Mouse (Mus musculus) kidney, adult 2 months (tissue): ENCODE results near the gene Marveld3. TPM values are rescaled to one million over a fixed set of nuclear protein-coding genes. Genes with fewer than 3 reads are reported as not detected.

Experiments
- DNase-seq: peaks from one replicate; pipeline ENCODE4 v3.0.0; 2021
- H3K27ac ChIP-seq: fragments of 200-500 bp; 2 replicates; pipeline ENCODE4 v1.5.1; 2012; ENCODE audit warnings: low read depth, low read length, control low read depth, inconsistent platforms; ENCODE audit not compliant: insufficient read depth
- H3K27me3 ChIP-seq: fragments of 200-500 bp; replicated peaks from 2 replicates; pipeline ENCODE4 v1.6.1; 2012; ENCODE audit warnings: mild to moderate bottlenecking, moderate library complexity, low read length, inconsistent platforms; ENCODE audit not compliant: control insufficient read depth, insufficient read depth
- H3K36me3 ChIP-seq: fragments of 200-500 bp; 2 replicates; pipeline ENCODE4 v1.6.1; 2012; ENCODE audit warnings: mild to moderate bottlenecking, moderate library complexity, low read length, inconsistent platforms; ENCODE audit not compliant: control insufficient read depth, insufficient read depth
- H3K4me1 ChIP-seq: fragments of 200-500 bp; 2 replicates; pipeline ENCODE4 v1.6.1; 2011; ENCODE audit warnings: low read length; ENCODE audit not compliant: control insufficient read depth, insufficient read depth
- H3K4me3 ChIP-seq: fragments of 200-500 bp; 2 replicates; pipeline ENCODE4 v1.5.1; 2011; ENCODE audit warnings: mild to moderate bottlenecking, low read depth, low read length, control low read depth; ENCODE audit not compliant: insufficient read depth
- CTCF ChIP-seq: fragments of 200-500 bp; conservative IDR thresholded peaks from 2 replicates; pipeline ENCODE4 v1.5.1; 2011; ENCODE audit warnings: low read depth, mild to moderate bottlenecking, control low read depth, low read length, moderate library complexity, mixed read lengths; ENCODE audit not compliant: insufficient read depth, insufficient read length
- POLR2A ChIP-seq: fragments of 200-500 bp; IDR thresholded peaks from one replicate; pipeline ENCODE4 v1.6.1; 2011; ENCODE audit warnings: low read depth, low read length, control low read depth
- WGBS: fragments of 180-500 bp; shearing (Covaris S2); methylation state at CpG from one replicate; pipeline ENCODE4 v1.1.7; 2018; 5-methylcytosine and 5-hydroxymethylcytosine counted together
- polyA plus RNA-seq: library from polyadenylated mRNA; depleted of rRNA; stranded (reverse); fragments of >200 nt; gene quantifications from 2 replicates; pipeline ENCODE4 v1.2.3, GENCODE M21; 2012

Marveld3 gene
- polyA plus RNA-seq, 1 experiment, result 10.8 TPM

DNA sequence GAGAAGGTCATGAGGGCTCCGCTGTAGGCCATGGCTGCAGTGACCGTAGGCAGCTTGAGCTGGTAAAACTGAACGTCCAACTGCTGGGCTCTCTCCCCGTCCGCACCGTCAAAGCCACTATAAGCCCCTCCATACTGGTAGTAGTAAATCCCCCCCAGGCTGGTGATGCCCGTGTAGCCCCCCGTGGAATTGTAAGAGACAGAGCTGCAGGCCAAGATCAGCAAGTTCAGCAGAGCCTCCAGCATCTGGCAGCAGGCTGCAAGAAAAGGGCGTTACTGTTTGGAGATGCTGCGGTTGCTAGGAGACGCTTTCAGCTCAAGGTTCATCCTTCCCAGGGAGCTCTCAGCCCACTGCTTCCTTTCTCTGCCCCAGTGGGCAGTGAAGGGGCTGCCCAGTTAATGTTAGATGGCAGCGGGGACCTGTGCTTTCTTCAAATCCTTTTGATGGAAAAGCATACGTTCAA lies 7.5 kb downstream of the Marveld3 start:
- 67% methylated on average over 13 of the region's 13 CpGs for WGBS
- Histone ChIP-seq H3K4me1 (peaks cover 10% of the 10 kb centered on the region; the same call in 1 of the 2 replicates), H3K27me3 (no peaks in the 10 kb centered on the region), H3K4me3 (no peak overlapping the region), H3K36me3 (no peaks in the 10 kb centered on the region), H3K27ac (no peak overlapping the region)
- DNase-seq, result peak; percentile 43
- TF ChIP-seq POLR2A (no peak), CTCF (no peak)

DNA sequence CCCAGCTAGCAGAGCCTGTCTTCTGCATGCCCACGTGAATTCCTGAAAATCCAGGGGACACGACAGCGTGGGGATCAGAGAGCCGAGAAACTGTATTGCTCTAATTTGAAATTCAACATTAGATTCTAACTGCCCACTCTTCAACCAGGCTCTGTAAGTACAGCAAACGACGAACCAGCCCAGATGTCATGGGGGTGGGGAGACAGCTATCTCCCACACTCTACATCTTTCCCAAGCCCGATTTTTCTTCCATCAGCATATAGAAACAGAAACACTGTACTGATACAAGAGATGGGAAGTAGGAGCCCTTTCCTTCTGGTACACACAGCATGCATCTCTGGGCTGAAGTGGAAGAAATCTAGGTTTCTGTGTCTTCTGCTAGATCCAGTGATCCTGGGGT lies 9.8 kb downstream of the Marveld3 start:
- TF ChIP-seq CTCF, result no peak
- no peak for TF ChIP-seq POLR2A
- WGBS, result 75% methylated on average over 7 of the region's 7 CpGs

DNA sequence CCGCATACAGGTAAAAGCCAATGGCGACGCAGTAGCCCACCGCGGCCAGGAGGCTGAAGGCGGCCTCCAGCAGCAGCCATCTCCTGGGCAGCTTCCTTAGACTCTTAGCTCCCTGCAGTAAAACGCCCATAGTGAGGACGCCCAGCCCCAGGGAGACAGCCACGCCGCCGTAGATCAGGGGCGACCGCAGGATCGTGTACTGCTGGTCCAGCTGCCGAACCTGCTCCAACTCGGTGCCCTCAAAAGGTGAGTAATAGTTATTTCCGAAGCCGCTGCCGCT lies 13.8 kb downstream of the Marveld3 start:
- TF ChIP-seq CTCF (no peak), POLR2A (no peak)
- no peak for DNase-seq
- no peaks in the 10 kb centered on the region for H3K36me3 ChIP-seq
- no peaks in the 10 kb centered on the region for H3K27me3 ChIP-seq
- WGBS, result 29% methylated on average over 19 of the region's 19 CpGs
- H3K4me1 ChIP-seq, result peaks cover 20% of the 10 kb centered on the region
- no peak overlapping the region for H3K4me3 ChIP-seq
- no peak overlapping the region for H3K27ac ChIP-seq

More for the DNA sequence above, 9.8 kb downstream of the Marveld3 start:
- Histone ChIP-seq H3K4me3 (no peak overlapping the region), H3K27me3 (no peaks in the 10 kb centered on the region), H3K4me1 (peaks cover 3% of the 10 kb centered on the region; the same call in 1 of the 2 replicates), H3K36me3 (no peaks in the 10 kb centered on the region), H3K27ac (no peak overlapping the region)
- DNase-seq, result no peak

DNA sequence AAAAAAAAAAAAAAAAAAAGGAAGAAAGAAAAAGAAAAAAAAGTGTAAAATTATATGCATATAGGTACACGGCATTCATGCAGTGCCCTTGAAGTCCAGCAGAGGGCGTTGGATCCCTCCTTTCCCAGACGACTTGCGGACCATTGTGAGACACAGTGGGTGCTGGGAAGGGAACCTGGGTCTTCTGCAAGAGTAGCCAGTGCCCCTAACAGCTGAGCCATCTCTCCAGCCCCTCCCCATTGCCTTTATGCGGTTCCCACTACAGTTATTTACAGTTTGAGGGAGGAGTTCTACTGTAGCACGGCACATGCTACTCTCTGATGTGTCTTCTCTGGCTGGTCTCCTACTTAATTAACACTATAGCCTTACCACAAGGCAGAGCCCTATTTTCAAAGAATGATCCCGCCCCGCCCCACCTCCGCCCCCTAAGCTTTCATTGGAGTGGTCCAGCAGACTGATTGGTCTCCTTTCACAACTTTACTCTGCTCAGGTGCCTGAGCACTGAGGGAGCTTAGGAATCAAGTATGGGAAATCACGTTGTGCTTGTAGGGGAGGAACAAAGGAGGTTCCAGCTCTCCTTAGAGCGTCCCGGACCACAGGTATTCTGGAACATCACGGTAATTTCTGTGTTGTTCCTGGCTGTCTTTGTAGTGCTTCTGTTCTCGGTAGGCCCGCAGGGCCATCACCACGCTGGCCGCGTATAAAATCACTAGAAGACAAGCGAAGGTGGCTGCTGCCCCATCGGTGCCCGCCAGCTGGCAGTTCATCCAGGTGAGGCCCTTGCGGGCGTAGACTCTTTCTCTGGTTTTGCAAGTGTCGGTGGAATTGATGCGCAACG lies 14.3 kb downstream of the Marveld3 start:
- DNase-seq, result no peak
- H3K36me3 ChIP-seq, result no peaks in the 10 kb centered on the region
- no peak overlapping the region for H3K4me3 ChIP-seq
- no peaks in the 10 kb centered on the region for H3K27me3 ChIP-seq
- no peak overlapping the region for H3K27ac ChIP-seq
- TF ChIP-seq CTCF (peak; percentile 60), POLR2A (no peak)
- 31% methylated on average over 26 of the region's 26 CpGs for WGBS
- H3K4me1 ChIP-seq, result peaks cover 20% of the 10 kb centered on the region

DNA sequence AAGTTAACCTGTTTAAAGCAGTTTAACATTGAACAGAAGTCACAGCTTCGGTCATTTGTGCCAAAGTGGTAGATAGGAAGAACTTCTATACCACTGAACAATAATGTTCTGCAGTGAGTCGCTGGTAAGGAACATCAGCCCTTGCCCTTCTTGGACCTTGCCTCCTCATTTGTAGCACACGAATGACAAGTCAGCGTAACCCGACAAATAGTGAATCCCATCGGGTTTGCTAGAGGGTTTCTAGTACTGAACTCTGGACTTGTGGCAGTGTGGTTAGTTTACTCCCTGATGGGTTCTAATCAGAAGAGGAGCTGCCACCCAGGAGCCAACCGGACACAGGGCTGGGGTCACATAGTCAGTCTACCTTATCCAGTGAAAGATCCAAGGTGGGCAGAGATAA lies 15.7 kb downstream of the Marveld3 start:
- Histone ChIP-seq H3K4me1 (peaks cover 20% of the 10 kb centered on the region), H3K36me3 (no peaks in the 10 kb centered on the region), H3K27ac (peak overlapping the region; percentile 92), H3K4me3 (no peak overlapping the region), H3K27me3 (no peaks in the 10 kb centered on the region)
- peak; percentile 80 for DNase-seq
- TF ChIP-seq POLR2A (no peak), CTCF (no peak)
- 52% methylated on average over 7 of the region's 7 CpGs for WGBS

DNA sequence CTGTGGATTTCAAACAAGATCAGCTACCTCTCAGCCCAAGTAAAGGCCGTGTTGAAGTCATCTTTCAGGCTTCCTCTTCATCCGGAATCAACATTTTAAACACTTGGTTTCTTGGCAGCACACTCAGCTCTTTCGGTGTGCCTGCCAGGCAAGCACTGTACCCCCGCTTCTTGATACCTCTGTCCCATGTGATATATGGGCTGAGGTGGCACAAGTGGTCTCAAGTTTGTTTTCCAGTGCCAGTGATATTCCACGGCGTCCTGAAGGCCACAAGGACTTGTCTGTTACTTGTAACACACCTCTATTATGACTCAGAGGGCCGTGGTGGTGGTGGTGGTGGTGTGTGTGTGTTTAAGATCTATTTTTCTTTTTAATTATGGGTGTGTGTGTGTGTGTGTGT lies 16.3 kb downstream of the Marveld3 start:
- WGBS, result 33% methylated on average over 7 of the region's 7 CpGs
- Histone ChIP-seq H3K36me3 (no peaks in the 10 kb centered on the region), H3K4me1 (peaks cover 20% of the 10 kb centered on the region), H3K27me3 (no peaks in the 10 kb centered on the region), H3K4me3 (no peak overlapping the region), H3K27ac (peak overlapping the region; percentile 92)
- no peak for DNase-seq
- TF ChIP-seq CTCF, result no peak
- TF ChIP-seq POLR2A, result no peak

DNA sequence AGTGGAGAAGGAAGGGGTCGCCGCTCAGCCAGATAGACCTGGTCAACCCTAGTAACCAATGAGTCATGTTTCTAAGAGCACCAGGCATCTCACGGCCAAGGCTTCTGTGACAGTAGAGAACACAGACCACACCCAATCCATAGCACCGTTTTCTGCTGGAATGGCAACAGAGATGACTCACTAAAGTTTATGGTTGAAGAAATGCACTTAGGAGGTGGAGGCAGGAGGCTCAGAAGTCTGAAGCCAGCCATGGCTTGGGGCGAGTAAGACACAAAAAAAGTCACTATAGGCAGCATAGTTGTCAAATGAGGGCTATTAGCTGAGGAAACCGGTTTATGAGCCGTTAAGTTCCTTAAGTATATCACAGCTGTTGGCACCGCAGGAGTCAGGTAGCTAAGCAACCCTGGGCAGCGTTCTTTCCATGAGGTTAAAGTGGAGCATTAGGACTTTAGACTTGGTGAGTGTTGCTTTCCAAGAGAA lies 16.8 kb downstream of the Marveld3 start:
- Histone ChIP-seq H3K27ac (no peak overlapping the region), H3K36me3 (no peaks in the 10 kb centered on the region), H3K4me3 (no peak overlapping the region), H3K27me3 (no peaks in the 10 kb centered on the region), H3K4me1 (peaks cover 20% of the 10 kb centered on the region)
- TF ChIP-seq POLR2A, result no peak
- peak; percentile 77 for DNase-seq
- 22% methylated on average over 9 of the region's 9 CpGs for WGBS
